In genomic region chr2:110068916-110069315, GRCm38 (mm10) we compare ENCODE assay signal across 22 mouse cellular contexts. TPM values are rescaled to one million over a fixed set of nuclear protein-coding genes. Genes with fewer than 3 reads are reported as not detected.
A peak's percentile ranks its signal among the peaks of the same experiment; 100 is the strongest.
DNase-seq lines count a peak whose midpoint lies in the region; ATAC-seq and TF ChIP-seq lines count a peak whose summit lies in the region.
"Had no signal": no experiment of that assay in that cellular context is flagged by ENCODE, and none has a peak within 500 bp of the region (broad histone marks: within the 10 kb centered on the region; RNA-seq: fewer than 3 reads in every experiment).

No protein-coding gene starts in this region.

- 0 out of 2 replicates have a peak, but pooled peaks cover 10% of the 10 kb centered on the region for H3K4me1 ChIP-seq in kidney, embryonic 15.5 days
- H3K4me1 ChIP-seq in kidney, postnatal 0 days (replicated peaks; ENCODE audit: insufficient read depth, low read length): no peaks in the 10 kb centered on the region
- no peaks in the 10 kb centered on the region for H3K4me1 ChIP-seq in kidney, embryonic 14.5 days (ENCODE audit: control insufficient read depth, insufficient read depth, low read length)
- H3K4me1 ChIP-seq in neural tube, embryonic 15.5 days: no peaks in the 10 kb centered on the region
- H3K4me1 ChIP-seq in embryonic facial prominence, embryonic 15.5 days: no peaks in the 10 kb centered on the region
- H3K4me1 ChIP-seq: embryonic facial prominence, embryonic 12.5 days; forebrain, embryonic 13.5 days had no signal

- no peak overlapping the region for H3K4me2 ChIP-seq in kidney, embryonic 15.5 days
- H3K4me2 ChIP-seq in kidney, postnatal 0 days (ENCODE audit: low read length): no peak overlapping the region
- H3K4me2 ChIP-seq in kidney, embryonic 14.5 days (replicated peaks; ENCODE audit: low read depth, low read length): no peak overlapping the region
- no peak overlapping the region for H3K4me2 ChIP-seq in neural tube, embryonic 15.5 days
- H3K4me2 ChIP-seq in embryonic facial prominence, embryonic 15.5 days (replicated peaks): no peak overlapping the region
- H3K4me2 ChIP-seq: embryonic facial prominence, embryonic 12.5 days; forebrain, embryonic 13.5 days had no signal

- TF ChIP-seq CTCF in kidney, postnatal 0 days (IDR thresholded peaks at IDR 0.05; ENCODE audit: low read depth): no peak

- 0 out of 2 replicates have a peak overlapping the region, but pooled peaks have one; percentile 27 for H3K27ac ChIP-seq in kidney, embryonic 15.5 days
- no peak overlapping the region for H3K27ac ChIP-seq in kidney, postnatal 0 days
- no peak overlapping the region for H3K27ac ChIP-seq in kidney, embryonic 14.5 days (ENCODE audit: low read depth, low read length)
- 0 out of 2 replicates have a peak overlapping the region, but pooled peaks have one; percentile 5 for H3K27ac ChIP-seq in neural tube, embryonic 15.5 days (replicated peaks)
- peak overlapping the region; percentile 48 for H3K27ac ChIP-seq in embryonic facial prominence, embryonic 15.5 days (replicated peaks)
- H3K27ac ChIP-seq: forebrain, embryonic 13.5 days had no signal

- no peaks in the 10 kb centered on the region for H3K9me3 ChIP-seq in kidney, embryonic 15.5 days (replicated peaks)
- H3K9me3 ChIP-seq in kidney, postnatal 0 days (replicated peaks; ENCODE audit: low read length): no peaks in the 10 kb centered on the region
- peaks cover 4% of the 10 kb centered on the region; the same call in 1 of the 2 replicates for H3K9me3 ChIP-seq in kidney, embryonic 14.5 days (ENCODE audit: control insufficient read depth, low read length)
- no peaks in the 10 kb centered on the region for H3K9me3 ChIP-seq in neural tube, embryonic 15.5 days (replicated peaks)
- no peaks in the 10 kb centered on the region for H3K9me3 ChIP-seq in embryonic facial prominence, embryonic 15.5 days (replicated peaks)
- H3K9me3 ChIP-seq: embryonic facial prominence, embryonic 12.5 days; forebrain, embryonic 13.5 days had no signal

- no peak overlapping the region for H3K9ac ChIP-seq in kidney, embryonic 15.5 days
- no peak overlapping the region for H3K9ac ChIP-seq in kidney, postnatal 0 days (ENCODE audit: low read depth, low read length)
- H3K9ac ChIP-seq in kidney, embryonic 14.5 days (ENCODE audit: low read depth, low read length): no peak overlapping the region
- H3K9ac ChIP-seq in neural tube, embryonic 15.5 days (replicated peaks): no peak overlapping the region
- no peak overlapping the region for H3K9ac ChIP-seq in embryonic facial prominence, embryonic 15.5 days
- H3K9ac ChIP-seq: embryonic facial prominence, embryonic 12.5 days; forebrain, embryonic 13.5 days had no signal

- no peaks in the 10 kb centered on the region for H3K36me3 ChIP-seq in kidney, embryonic 15.5 days
- no peaks in the 10 kb centered on the region for H3K36me3 ChIP-seq in kidney, postnatal 0 days (ENCODE audit: insufficient read depth, low read length)
- no peaks in the 10 kb centered on the region for H3K36me3 ChIP-seq in kidney, embryonic 14.5 days (ENCODE audit: control insufficient read depth, insufficient read depth, low read length)
- no peaks in the 10 kb centered on the region for H3K36me3 ChIP-seq in neural tube, embryonic 15.5 days
- H3K36me3 ChIP-seq in embryonic facial prominence, embryonic 15.5 days: no peaks in the 10 kb centered on the region
- H3K36me3 ChIP-seq: embryonic facial prominence, embryonic 12.5 days had no signal

- DNase-seq in kidney, adult 11 months: no peak
- peak; percentile 58 for DNase-seq in kidney, postnatal 0 days (ENCODE audit: low spot score)
- no peak for DNase-seq in neural tube, embryonic 10.5 days (ENCODE audit: extremely low spot score, low spot score)
- DNase-seq in cerebellum, postnatal 10 days: no peak
- DNase-seq: adrenal gland, adult 8-10 months; adrenal gland, postnatal 14 days; adrenal gland, postnatal 36 days; cerebellum, adult 11-12 months; cerebellum, adult 2 months; cerebellum, adult 9-10 months; cerebellum, postnatal 14 days; cerebellum, postnatal 36 days; embryo, embryonic 11 days had no signal

- H3K27me3 ChIP-seq in kidney, embryonic 15.5 days: no peaks in the 10 kb centered on the region
- no peaks in the 10 kb centered on the region for H3K27me3 ChIP-seq in kidney, postnatal 0 days (ENCODE audit: insufficient read depth, low read length)
- no peaks in the 10 kb centered on the region for H3K27me3 ChIP-seq in kidney, embryonic 14.5 days (ENCODE audit: control insufficient read depth, insufficient read depth, low read length)
- no peaks in the 10 kb centered on the region for H3K27me3 ChIP-seq in neural tube, embryonic 15.5 days (replicated peaks)
- no peaks in the 10 kb centered on the region for H3K27me3 ChIP-seq in embryonic facial prominence, embryonic 15.5 days
- H3K27me3 ChIP-seq: embryonic facial prominence, embryonic 12.5 days; forebrain, embryonic 13.5 days; Patski had no signal

- ATAC-seq in kidney, embryonic 15.5 days (replicated peaks; ENCODE audit: low FRiP score): no peak
- ATAC-seq in kidney, postnatal 0 days (replicated peaks; ENCODE audit: low FRiP score, low read depth): no peak
- no peak for ATAC-seq in kidney, embryonic 14.5 days (ENCODE audit: low FRiP score, low TSS enrichment)
- ATAC-seq in neural tube, embryonic 15.5 days (ENCODE audit: low FRiP score): no peak
- 0 out of 2 replicates have a peak, but pooled peaks have one; percentile 19 for ATAC-seq in embryonic facial prominence, embryonic 15.5 days (ENCODE audit: insufficient number of reproducible peaks, low FRiP score, low TSS enrichment, low read depth)
- ATAC-seq: activated CD4-positive, CD25-positive, alpha-beta regulatory T cell, adult 4 months; forebrain, embryonic 13.5 days; forebrain, embryonic 16.5 days; Patski had no signal

- no peak overlapping the region for H3K4me3 ChIP-seq in kidney, embryonic 15.5 days (replicated peaks)
- no peak overlapping the region for H3K4me3 ChIP-seq in kidney, postnatal 0 days (replicated peaks; ENCODE audit: low read depth, low read length)
- no peak overlapping the region for H3K4me3 ChIP-seq in kidney, embryonic 14.5 days (ENCODE audit: low read length)
- H3K4me3 ChIP-seq in neural tube, embryonic 15.5 days (replicated peaks): no peak overlapping the region
- no peak overlapping the region for H3K4me3 ChIP-seq in embryonic facial prominence, embryonic 15.5 days (replicated peaks)
- H3K4me3 ChIP-seq: embryonic facial prominence, embryonic 12.5 days; forebrain, embryonic 13.5 days had no signal

RNA-seq across cellular contexts. Expression of gene Ccdc34, which starts 51.3 kb away (rescaled TPM):
- 47.1 and 49.5 TPM in 2 replicates for polyA plus RNA-seq in kidney, embryonic 15.5 days (2015; fragmentation: Nextera tagmentation; extraction: Ambion mirVana)
- polyA plus RNA-seq in kidney, postnatal 0 days (2015; fragmentation: Nextera tagmentation; extraction: Ambion mirVana): 42.7 and 45.1 TPM in 2 replicates
- polyA plus RNA-seq in kidney, embryonic 14.5 days (2014; fragmentation: Nextera tagmentation; extraction: Ambion mirVana): 59.7 and 75.0 TPM in 2 replicates
- polyA plus RNA-seq in neural tube, embryonic 15.5 days (2015; fragmentation: Nextera tagmentation; extraction: Ambion mirVana): 28.3 and 32.7 TPM in 2 replicates
- 47.1 and 48.2 TPM in 2 replicates for polyA plus RNA-seq in embryonic facial prominence, embryonic 15.5 days (2015; fragmentation: Nextera tagmentation; extraction: Ambion mirVana)

Comparison
In these comparisons a context has a peak if more than half of its experiments do, and no peak if none do; other contexts are left out.
1. H3K27ac ChIP-seq: peak in kidney, embryonic 15.5 days (single experiment), neural tube, embryonic 15.5 days (single experiment) and embryonic facial prominence, embryonic 15.5 days (single experiment); none in kidney, postnatal 0 days (single experiment) and kidney, embryonic 14.5 days (single experiment).